Mouse (Mus musculus): ENCODE data around the gene Eif2b3. TPM values are rescaled to one million over a fixed set of nuclear protein-coding genes. Genes with fewer than 3 reads are reported as not detected.
A peak's percentile ranks its signal among the peaks of the same experiment; 100 is the strongest.

Eif2b3 gene
- polyA plus RNA-seq, 1 experiment from 2014 or later = 45.5 TPM

DNA sequence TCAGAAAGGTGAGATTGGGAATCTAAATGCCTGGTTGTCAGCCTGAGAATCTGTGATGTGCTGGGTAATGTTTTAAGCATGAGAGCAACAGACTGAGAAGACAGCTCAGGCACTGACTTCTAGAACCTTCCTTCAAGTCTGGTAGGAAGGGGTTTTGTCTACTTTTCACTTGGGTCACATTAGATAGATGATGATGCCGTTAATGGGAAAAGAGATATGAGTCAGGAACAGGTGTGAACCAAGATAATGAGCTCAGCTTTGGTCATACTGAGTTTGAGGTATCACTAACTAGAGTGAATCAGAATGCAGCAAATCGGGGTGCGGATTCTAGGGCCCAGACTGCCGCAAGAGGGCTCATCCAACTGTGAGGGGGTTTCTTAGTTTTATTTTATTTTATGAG is 4.3 kb downstream of the Eif2b3 start:
- no peak for ATAC-seq

GRCm38 (mm10) chr4:117031105-117031504 is 11.9 kb downstream of the Eif2b3 start:
- no peak overlapping the region for H3K27ac ChIP-seq
- H3K4me1 ChIP-seq (replicated peaks) = no peaks in the 10 kb centered on the region
- ATAC-seq = no peak
- no peak overlapping the region for H3K4me2 ChIP-seq (replicated peaks)
- no peak overlapping the region for H3K4me3 ChIP-seq (replicated peaks)
- H3K27me3 ChIP-seq = no peaks in the 10 kb centered on the region
- H3K36me3 ChIP-seq = peaks cover 20% of the 10 kb centered on the region
- H3K9me3 ChIP-seq = no peaks in the 10 kb centered on the region
- H3K9ac ChIP-seq (replicated peaks) = no peak overlapping the region
- 95% methylated on average over 1 of the region's 1 CpGs for WGBS

More for the DNA sequence above, 4.3 kb downstream of the Eif2b3 start:
- Histone ChIP-seq H3K27me3 (no peaks in the 10 kb centered on the region), H3K9me3 (no peaks in the 10 kb centered on the region), H3K4me2 (replicated peaks) (no peak overlapping the region), H3K4me3 (replicated peaks) (no peak overlapping the region), H3K36me3 (peaks cover 26% of the 10 kb centered on the region), H3K4me1 (replicated peaks) (peaks cover 12% of the 10 kb centered on the region), H3K27ac (no peak overlapping the region), H3K9ac (replicated peaks) (no peak overlapping the region)
- 96% methylated on average over 4 of the region's 4 CpGs for WGBS

DNA sequence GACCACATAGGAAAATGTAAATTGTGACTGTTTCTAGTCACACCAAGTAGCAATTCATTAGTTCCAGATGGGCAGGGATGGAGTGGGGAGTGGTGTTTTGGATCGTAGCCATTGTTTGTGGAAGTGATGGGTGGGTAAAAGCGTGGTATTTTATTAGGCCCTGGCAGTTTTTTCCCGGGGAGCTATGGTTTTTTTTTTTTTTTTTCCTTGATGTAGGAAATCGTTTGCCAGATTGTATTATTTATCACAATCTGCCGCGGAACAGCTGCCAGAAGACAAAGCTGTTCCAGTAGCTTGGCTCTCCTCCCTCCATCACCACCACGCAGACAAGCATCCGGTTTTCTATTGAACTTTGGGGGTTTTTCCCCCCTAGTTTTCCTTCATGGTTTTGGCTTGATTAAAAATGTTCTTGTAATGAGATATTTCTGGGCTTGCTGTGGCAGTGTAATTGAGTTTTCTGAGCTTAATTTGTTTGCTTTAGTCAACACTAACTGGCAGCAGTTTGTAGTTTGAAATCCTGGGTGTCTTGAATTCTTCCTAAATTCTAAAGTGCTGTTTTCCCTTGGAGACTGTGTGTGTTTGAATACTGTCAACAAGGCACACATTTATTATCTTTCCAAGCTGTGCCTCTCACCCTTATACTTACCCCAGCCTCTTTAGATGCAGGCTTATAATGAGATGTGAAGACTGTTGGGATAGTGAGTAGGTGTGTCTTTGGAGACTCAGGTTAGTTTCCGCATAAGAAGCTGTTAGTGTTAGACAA is 20.9 kb downstream of the Eif2b3 start:
- no peaks in the 10 kb centered on the region for H3K27me3 ChIP-seq
- peaks cover 21% of the 10 kb centered on the region for H3K4me1 ChIP-seq (replicated peaks)
- H3K4me3 ChIP-seq (replicated peaks) = no peak overlapping the region
- H3K9me3 ChIP-seq = no peaks in the 10 kb centered on the region
- no peak overlapping the region for H3K9ac ChIP-seq (replicated peaks)
- H3K36me3 ChIP-seq = no peaks in the 10 kb centered on the region
- H3K4me2 ChIP-seq (replicated peaks) = peak overlapping the region; percentile 19; the same call in 1 of the 2 replicates
- no peak for ATAC-seq
- peak overlapping the region; percentile 61 for H3K27ac ChIP-seq
- WGBS = 37% methylated on average over 9 of the region's 9 CpGs

DNA sequence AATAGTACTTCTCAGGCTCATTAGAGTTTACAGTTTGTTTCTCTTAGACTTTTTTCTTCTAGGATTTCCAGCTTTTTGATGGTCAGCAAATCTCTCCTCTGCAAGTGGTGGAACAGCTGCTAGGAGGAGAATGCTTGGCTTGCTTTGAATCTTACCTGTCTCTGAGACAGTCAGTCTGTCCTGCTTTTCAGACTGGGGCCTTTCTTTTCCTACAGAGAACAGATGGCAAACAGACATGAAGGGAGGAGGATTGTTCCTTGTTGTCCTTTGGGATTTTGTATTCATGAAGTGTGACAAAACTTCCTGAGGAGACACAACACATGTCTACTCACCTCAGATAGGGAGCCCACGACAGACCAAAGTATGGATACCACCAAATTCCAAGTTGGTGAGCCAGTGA is 21.6 kb downstream of the Eif2b3 start:
- Histone ChIP-seq H3K36me3 (no peaks in the 10 kb centered on the region), H3K9me3 (no peaks in the 10 kb centered on the region), H3K4me1 (replicated peaks) (peaks cover 21% of the 10 kb centered on the region), H3K4me2 (replicated peaks) (no peak overlapping the region), H3K4me3 (replicated peaks) (no peak overlapping the region), H3K9ac (replicated peaks) (no peak overlapping the region), H3K27ac (peak overlapping the region; percentile 61), H3K27me3 (no peaks in the 10 kb centered on the region)
- ATAC-seq = no peak
- WGBS = 63% methylated on average over 1 of the region's 1 CpGs

GRCm38 (mm10) chr4:117041283-117041721 is 22.1 kb downstream of the Eif2b3 start:
- no peak overlapping the region for H3K9ac ChIP-seq (replicated peaks)
- H3K4me3 ChIP-seq (replicated peaks) = no peak overlapping the region
- WGBS = 53% methylated on average over 4 of the region's 4 CpGs
- H3K27ac ChIP-seq = peak overlapping the region; percentile 40
- H3K4me2 ChIP-seq (replicated peaks) = no peak overlapping the region
- peaks cover 21% of the 10 kb centered on the region for H3K4me1 ChIP-seq (replicated peaks)
- ATAC-seq = no peak; the same call in 1 of the 2 replicates
- H3K36me3 ChIP-seq = no peaks in the 10 kb centered on the region
- H3K9me3 ChIP-seq = no peaks in the 10 kb centered on the region
- H3K27me3 ChIP-seq = no peaks in the 10 kb centered on the region

DNA sequence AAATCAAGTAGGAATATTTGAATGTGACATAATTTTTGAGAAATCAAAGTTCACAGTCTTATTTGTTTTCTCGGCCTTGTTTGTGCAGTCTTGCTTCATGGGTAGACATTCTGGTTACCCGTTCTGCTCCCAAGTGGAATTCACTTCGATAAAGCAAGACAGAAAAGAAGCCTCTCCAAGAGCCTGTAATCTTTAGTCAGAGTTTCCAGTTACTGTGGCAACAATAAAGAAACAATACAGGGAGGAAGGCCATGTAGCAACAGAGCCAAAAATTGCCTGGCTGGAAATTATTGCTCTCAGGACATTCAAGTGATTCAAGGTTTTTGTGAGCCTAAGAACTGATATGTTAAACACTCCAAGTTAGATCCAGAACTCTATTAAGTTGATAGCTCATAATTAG is 29.6 kb downstream of the Eif2b3 start:
- Histone ChIP-seq H3K4me2 (replicated peaks) (no peak overlapping the region), H3K9ac (replicated peaks) (no peak overlapping the region), H3K4me1 (replicated peaks) (no peaks in the 10 kb centered on the region; the same call in 1 of the 2 replicates), H3K9me3 (no peaks in the 10 kb centered on the region), H3K4me3 (replicated peaks) (no peak overlapping the region), H3K36me3 (peaks cover 12% of the 10 kb centered on the region), H3K27ac (no peak overlapping the region), H3K27me3 (no peaks in the 10 kb centered on the region)
- 81% methylated on average over 3 of the region's 3 CpGs for WGBS
- no peak for ATAC-seq

- ATAC-seq = no peak
- 97% methylated on average over 1 of the region's 1 CpGs for WGBS
- H3K9me3 ChIP-seq = no peaks in the 10 kb centered on the region
Observed at GRCm38 (mm10) chr4:117049485-117049884, 30.3 kb downstream of the Eif2b3 start.

GRCm38 (mm10) chr4:117052626-117053025 is 33.4 kb downstream of the Eif2b3 start:
- Histone ChIP-seq H3K4me3 (replicated peaks) (no peak overlapping the region), H3K36me3 (peaks cover 12% of the 10 kb centered on the region; the same call in 1 of the 2 replicates), H3K4me1 (replicated peaks) (no peaks in the 10 kb centered on the region; the same call in 1 of the 2 replicates), H3K9me3 (no peaks in the 10 kb centered on the region), H3K4me2 (replicated peaks) (no peak overlapping the region), H3K9ac (replicated peaks) (no peak overlapping the region), H3K27ac (no peak overlapping the region), H3K27me3 (peaks cover 9% of the 10 kb centered on the region)
- ATAC-seq = no peak
- 70% methylated on average over 4 of the region's 4 CpGs for WGBS

More at GRCm38 (mm10) chr4:117049485-117049884, 30.3 kb downstream of the Eif2b3 start:
- peaks cover 12% of the 10 kb centered on the region for H3K36me3 ChIP-seq
- H3K27ac ChIP-seq = no peak overlapping the region
- no peak overlapping the region for H3K4me2 ChIP-seq (replicated peaks)
- no peak overlapping the region for H3K4me3 ChIP-seq (replicated peaks)
- no peaks in the 10 kb centered on the region; the same call in 1 of the 2 replicates for H3K4me1 ChIP-seq (replicated peaks)
- no peak overlapping the region for H3K9ac ChIP-seq (replicated peaks)
- no peaks in the 10 kb centered on the region for H3K27me3 ChIP-seq

GRCm38 (mm10) chr4:117053956-117054355 is 34.8 kb downstream of the Eif2b3 start:
- no peak overlapping the region for H3K27ac ChIP-seq
- H3K4me2 ChIP-seq (replicated peaks) = no peak overlapping the region

GRCm38 (mm10) chr4:117056102-117056501 is 36.9 kb downstream of the Eif2b3 start:
- no peak overlapping the region for H3K27ac ChIP-seq
- ATAC-seq = no peak
- peaks cover 42% of the 10 kb centered on the region for H3K27me3 ChIP-seq
- H3K4me1 ChIP-seq (replicated peaks) = no peaks in the 10 kb centered on the region; the same call in 1 of the 2 replicates
- H3K4me3 ChIP-seq (replicated peaks) = no peak overlapping the region
- H3K9me3 ChIP-seq = no peaks in the 10 kb centered on the region
- H3K36me3 ChIP-seq = peaks cover 16% of the 10 kb centered on the region
- no peak overlapping the region for H3K9ac ChIP-seq (replicated peaks)
- no peak overlapping the region for H3K4me2 ChIP-seq (replicated peaks)

More at GRCm38 (mm10) chr4:117053956-117054355, 34.8 kb downstream of the Eif2b3 start:
- 0 out of 2 replicates have a peak, but pooled peaks have one; percentile 9 for ATAC-seq
- WGBS = 72% methylated on average over 4 of the region's 4 CpGs
- H3K27me3 ChIP-seq = peaks cover 20% of the 10 kb centered on the region
- H3K9me3 ChIP-seq = no peaks in the 10 kb centered on the region
- H3K4me1 ChIP-seq (replicated peaks) = no peaks in the 10 kb centered on the region; the same call in 1 of the 2 replicates
- no peak overlapping the region for H3K9ac ChIP-seq (replicated peaks)
- H3K36me3 ChIP-seq = peaks cover 12% of the 10 kb centered on the region; the same call in 1 of the 2 replicates
- H3K4me3 ChIP-seq (replicated peaks) = no peak overlapping the region

DNA sequence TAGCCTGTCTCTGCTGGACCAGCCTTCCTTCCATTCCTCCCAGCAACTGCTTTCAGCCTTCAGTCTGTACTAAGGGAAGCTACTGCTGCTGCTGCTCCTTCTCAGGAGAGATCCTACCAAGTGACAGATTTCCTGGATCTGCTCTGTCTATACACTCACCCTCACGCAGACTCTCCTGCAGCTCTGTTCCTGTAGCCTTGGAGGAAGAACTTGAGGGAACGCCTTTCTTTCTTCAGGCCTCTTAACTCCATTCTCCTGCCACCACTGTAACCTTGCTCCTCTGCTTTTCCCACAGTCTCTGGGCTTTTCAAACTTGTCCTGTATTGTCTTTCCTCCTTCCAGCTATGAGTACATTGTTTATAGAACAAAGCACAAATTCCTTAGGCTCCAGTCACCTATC is 37.3 kb downstream of the Eif2b3 start:
- no peak overlapping the region for H3K4me3 ChIP-seq (replicated peaks)
- H3K36me3 ChIP-seq = peaks cover 17% of the 10 kb centered on the region
- H3K4me2 ChIP-seq (replicated peaks) = no peak overlapping the region
- H3K27ac ChIP-seq = no peak overlapping the region
- H3K4me1 ChIP-seq (replicated peaks) = no peaks in the 10 kb centered on the region; the same call in 1 of the 2 replicates
- H3K9me3 ChIP-seq = no peaks in the 10 kb centered on the region
- peaks cover 46% of the 10 kb centered on the region for H3K27me3 ChIP-seq
- 80% methylated on average over 2 of the region's 2 CpGs for WGBS
- H3K9ac ChIP-seq (replicated peaks) = no peak overlapping the region
- no peak for ATAC-seq

- Histone ChIP-seq H3K27ac (no peak overlapping the region), H3K9ac (replicated peaks) (no peak overlapping the region), H3K4me1 (replicated peaks) (peaks cover 9% of the 10 kb centered on the region), H3K4me2 (replicated peaks) (no peak overlapping the region), H3K4me3 (replicated peaks) (no peak overlapping the region), H3K9me3 (no peaks in the 10 kb centered on the region), H3K27me3 (peaks cover 54% of the 10 kb centered on the region), H3K36me3 (peaks cover 20% of the 10 kb centered on the region)
- ATAC-seq = no peak
- WGBS = 91% methylated on average over 4 of the region's 4 CpGs
Observed at GRCm38 (mm10) chr4:117058512-117058911, 39.3 kb downstream of the Eif2b3 start.

Measured in midbrain, embryonic 13.5 days (tissue).